Mouse (Mus musculus) c-Kit-positive CD71-positive TER-119-negative erythroid progenitor cells, embryonic 14.5 days (primary cell): ENCODE data around the gene Tbl1x.

Experiments
- DNase-seq: peaks from one replicate; pipeline ENCODE4 v3.0.0-alpha.2; 2013; ENCODE audit warnings: low read depth

The Tbl1x gene

DNA sequence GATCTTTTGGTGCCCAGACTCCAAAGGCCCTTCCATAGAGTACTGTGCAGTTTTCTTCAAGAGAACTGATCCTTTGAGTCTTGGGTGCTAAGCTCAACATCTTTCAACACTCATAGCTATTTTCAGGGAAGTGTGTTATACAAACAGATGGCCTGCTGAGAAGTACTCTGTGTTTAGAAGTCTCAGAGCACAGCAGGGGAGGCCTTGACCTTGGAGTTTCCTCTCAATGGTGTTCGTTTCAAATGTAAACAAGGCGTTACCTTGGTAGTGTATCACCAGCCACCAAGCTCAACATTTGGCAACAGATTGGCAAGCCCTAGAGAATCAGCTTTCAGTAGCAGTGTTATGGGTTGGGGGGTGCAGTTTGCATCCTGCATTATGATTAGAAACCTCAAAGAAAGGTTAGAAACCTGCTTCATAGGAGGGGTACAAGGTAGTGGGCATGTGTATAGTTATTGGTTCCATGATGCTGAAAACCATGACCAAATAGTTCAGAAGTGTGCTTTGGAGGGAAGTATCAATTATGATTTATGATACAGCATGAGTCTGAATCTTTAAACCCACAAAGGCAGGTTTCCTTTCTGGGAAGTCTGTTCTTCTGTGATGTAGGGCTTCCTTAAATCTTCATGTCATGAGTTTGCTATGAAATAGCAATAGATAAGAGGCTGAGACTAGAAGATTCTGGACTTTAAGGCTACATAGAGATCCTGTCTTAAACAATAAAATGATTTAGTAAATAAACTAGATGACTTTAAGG lies 98.3 kb downstream of the Tbl1x start:
- no peak for DNase-seq

DNA sequence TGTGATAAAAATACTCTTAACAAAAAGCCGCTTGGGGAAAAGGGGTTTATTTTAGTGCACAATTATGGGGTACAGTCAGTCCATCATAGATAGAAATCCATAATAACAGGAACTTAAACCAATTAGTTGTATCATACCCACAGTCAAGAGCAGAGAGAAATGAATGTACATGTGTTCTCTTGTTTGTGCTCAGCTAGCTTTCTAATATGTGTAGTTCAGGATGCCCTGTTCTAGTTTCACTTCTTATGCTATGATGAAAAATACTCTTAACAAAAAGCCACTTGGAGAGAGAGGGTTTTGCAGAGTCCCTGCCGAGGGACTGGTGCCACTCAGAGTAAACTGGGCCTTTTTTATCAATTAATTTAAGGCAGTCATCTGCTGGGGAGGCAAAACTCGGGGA lies 101.1 kb downstream of the Tbl1x start:
- no peak for DNase-seq

DNA sequence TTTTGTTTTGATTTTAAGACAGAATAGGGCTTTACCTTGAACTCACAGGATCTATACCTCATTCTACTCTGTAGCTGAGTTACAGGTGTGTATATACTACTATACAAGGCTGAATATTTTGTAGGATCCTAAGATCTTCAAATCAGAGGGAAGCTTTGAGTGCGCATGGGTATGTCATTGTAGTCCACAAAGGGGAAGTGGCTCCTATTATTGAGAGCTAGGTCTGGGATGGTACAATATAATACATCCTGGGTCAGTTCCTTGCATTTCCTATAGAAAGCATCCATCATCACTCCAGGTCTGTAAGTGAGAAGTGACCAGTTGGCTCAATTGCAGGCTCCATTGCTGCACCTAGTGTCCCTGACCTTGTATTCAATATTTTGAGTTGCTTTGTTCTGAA lies 102.2 kb downstream of the Tbl1x start:
- no peak for DNase-seq

DNA sequence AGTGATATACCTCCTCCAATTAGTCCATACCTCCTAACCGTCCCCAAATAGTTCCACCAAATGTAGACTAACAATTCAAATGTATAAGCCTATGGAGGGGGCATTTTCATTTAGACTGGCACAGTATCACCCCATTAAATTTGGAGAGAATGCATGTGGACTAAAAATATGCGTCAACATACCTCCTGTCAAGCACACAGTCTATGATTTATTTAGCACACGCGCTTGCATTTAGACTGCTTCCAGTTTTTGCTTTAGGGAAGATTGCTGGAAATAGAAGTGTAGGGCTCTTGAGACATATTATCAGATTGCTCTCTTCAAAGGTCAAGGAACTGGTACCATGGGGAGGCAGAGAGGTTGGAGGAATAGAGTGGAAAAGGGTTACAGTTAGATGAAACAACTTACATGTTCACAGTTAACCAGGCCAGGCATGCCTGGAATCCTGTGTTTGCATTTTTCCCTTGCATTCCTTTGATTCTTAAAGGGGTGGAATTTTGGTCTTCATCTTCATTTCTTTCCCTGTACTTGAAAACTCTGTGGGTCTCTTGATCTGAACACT lies 105.0 kb downstream of the Tbl1x start:
- DNase-seq = no peak

DNA sequence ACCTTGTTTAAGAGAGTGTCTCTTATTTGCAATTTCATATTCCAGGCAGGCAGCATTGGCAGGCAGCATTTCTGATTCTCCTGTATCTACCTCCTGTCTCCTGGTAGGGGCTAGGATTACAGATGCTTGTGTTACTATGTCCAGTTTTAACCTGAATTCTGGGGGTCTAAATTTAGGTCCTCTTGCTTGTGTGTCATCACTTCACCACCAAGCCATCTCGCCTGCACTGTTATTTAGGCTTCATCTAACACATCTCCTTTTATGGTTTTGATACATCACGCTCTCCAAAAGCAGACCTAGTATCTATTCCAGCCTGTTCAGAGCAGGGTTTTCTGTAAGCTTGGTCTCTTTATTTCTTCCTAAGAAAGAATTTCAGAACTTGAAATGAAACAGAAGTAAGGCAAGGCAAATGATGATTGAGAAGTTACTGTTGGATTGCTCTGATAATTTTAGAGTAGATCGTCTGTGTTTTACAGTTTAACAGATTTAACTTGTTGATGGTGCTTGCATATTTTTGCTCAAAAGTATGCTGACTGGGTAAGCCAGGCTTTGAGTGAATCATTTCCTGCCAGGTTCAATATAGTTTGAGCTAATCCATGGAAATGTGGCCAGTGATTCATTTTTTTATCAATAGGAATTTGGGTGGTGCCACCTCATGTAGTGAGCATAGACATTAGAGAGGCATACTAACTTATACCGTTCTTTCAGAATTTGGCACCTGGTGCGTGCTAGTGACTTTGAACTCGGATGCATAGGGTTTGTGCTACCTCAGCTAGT lies 106.7 kb downstream of the Tbl1x start:
- DNase-seq = no peak

DNA sequence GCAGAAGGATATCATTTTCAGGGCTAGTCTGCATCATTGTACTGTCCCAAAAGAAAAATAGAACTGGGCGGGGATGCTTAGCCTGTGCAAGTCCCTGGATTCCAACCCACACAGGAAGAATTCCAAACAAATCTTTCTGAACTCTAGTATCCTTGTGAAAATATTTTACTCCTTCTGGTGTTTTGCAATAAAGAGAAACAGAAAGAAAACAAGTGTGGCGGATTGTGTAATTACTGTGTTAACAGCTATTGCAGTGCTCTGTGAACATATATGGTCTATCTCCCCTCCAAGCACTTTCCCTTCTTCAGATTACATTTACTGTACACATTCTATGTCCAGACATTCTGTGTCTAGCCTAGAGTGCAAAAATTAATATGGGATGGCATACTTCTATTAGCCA lies 119.6 kb downstream of the Tbl1x start:
- DNase-seq = no peak

DNA sequence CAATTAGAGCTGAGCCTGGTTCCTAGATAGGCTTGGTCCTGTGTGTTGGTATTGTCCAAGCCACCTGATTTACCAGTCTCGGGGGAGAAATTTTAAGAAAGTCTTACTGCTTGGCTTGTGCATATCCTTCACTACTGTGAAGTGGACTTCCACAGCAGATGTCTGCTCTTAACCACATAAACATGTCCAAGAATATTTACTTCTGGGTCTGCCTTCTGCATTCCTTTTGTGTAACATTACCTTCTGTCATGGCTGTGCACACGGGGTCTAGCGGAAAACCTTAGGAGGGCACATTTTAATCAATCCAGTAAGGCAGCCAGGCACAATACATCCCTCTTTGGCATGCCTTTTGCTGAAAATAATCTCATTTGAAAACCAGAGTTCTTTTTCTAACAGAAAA lies 125.7 kb downstream of the Tbl1x start:
- DNase-seq = no peak

DNA sequence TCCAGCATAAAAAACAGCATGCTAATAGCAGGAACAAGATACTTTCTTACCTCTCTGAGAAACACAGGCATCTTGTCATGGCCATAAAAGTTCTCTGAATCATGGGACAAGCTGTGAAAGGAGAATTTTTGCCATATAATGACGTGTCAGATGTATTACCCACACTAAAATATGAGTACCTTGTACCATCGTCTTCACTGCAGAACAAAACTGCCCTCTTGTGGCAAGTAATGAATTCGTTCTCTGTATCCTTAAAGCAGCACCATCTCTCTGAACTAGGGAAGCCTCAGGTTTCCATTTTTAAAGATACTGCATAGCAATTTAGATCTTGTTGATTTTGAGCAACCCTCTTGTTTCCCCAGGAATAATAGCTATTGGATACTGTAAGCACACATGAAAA lies 127.3 kb downstream of the Tbl1x start:
- peak; percentile 21 for DNase-seq

DNA sequence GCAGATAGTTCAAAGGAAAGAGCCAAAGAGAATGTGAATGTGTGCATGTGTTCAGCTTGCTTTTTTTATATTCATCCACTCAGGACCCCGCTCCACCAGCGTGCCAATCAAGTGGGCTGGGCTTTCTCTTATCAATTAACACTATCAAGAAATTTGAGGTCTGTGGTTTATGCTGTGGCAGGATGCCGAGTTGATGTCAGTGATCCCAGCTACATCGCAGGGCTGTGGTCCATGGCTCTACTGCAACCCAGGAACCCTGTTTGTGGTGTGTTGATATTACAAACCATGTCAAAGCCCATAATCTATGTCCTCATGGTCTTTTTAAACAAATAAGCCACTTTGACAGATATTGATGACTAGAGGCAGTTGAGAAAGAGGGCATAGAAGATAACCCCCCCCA lies 129.5 kb downstream of the Tbl1x start:
- DNase-seq = no peak

DNA sequence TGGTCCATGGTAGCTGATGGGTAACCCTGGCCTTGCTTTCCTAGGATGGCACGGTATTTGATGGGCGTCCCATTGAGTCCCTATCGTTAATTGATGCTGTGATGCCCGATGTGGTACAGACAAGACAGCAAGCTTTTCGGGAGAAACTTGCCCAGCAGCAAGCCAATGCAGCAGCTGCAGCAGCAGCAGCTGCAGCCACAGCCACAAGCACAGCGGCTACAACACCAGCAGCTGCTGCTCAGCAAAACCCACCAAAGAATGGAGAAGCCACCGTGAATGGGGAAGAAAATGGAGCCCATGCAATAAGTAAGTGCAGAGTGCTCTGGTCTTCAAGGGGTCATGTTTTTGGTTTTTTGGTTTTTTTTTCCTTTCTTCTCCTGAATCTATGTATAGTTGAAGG lies 135.4 kb downstream of the Tbl1x start:
- DNase-seq = no peak

DNA sequence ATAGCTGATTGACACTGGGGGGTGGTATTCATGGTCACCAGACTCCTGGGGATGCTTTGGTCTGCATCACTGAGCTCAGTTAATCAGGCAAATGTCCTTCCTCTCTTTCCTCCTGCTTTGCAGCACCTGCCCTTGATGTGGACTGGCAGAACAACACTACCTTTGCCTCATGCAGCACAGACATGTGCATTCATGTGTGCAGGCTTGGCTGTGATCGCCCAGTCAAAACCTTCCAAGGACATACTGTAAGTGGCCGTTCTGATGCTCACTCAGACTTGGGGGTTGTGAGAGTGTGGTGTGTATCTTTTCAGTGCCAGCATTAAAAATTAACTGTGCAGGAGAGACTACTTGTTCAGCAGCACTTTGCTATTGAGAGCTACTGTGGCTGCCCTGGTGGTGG lies 139.4 kb downstream of the Tbl1x start:
- DNase-seq = no peak

DNA sequence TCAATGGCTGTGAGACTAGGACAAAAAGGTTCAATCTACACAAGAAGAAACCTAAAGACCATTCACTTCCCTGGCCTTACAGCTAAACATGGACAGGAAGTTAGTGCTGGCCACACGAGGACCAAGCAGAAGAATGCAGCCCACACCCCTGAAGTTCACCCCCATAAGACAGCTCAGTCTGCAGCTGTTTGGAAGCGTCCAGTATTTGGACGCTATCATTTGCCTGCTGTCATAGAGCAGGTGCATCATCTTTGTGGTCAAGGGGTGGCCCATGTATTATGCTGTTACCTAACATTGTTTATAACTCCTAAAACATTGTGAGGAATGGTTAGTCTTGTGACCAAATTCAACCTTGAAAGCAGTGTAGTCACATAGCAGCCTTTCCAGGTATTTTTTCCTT lies 151.2 kb downstream of the Tbl1x start:
- no peak for DNase-seq

DNA sequence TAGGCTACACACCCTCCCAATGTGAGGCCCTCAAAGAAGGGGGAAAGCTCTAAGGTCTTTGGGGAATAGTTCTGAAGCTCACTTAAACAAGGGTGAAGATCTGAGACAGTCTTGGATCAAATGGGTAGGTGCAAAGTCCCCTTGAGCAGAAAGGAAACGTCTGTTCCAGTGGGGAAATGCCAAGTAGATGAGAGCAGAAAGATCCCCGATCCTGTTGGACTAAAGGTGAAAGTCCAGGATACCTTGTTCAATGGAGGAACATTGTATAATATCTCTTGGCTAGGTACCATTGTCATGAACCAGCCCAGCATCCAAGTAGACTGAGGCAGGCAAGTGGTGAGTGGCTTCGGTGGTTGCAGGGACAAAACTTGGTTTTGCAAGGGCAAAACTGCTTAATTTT lies 152.5 kb downstream of the Tbl1x start:
- no peak for DNase-seq

DNA sequence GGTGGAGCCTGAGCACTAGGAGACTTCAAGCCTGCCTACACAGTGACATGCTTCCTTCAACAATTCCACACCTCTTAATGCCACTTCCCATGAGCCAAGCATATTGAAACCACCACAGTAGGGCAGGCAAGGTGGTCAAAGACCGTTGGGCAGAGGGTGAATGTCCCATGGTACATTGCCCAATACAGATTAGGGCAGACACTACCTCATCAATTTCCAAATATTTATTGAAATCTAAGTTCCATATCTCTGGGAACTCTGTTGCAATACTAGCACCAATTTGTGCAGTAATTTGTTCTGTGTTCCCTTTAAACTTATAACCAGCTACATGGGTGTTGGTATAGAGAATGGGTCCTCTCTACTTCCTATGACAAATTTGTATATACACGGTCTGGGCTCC lies 154.2 kb downstream of the Tbl1x start:
- no peak for DNase-seq

DNA sequence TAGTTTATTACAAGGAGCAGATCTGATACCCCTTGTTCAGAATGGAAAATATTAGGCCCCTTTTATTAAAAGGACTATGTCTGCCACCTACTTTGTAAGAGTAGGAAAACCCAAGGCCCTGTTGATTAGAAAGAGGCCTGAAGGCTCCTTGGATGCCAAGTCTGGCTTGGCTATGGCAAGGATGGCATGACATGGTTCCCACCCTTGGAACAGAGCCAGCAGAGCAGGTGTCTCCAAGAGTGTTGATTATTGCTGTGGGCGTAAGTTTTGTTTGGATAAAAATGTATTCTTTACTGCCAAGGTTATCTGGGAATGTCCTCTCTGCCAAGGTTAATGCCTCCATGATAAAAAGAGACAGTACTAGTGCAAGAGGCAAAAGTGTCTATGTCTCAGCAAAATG lies 156.1 kb downstream of the Tbl1x start:
- no peak for DNase-seq

DNA sequence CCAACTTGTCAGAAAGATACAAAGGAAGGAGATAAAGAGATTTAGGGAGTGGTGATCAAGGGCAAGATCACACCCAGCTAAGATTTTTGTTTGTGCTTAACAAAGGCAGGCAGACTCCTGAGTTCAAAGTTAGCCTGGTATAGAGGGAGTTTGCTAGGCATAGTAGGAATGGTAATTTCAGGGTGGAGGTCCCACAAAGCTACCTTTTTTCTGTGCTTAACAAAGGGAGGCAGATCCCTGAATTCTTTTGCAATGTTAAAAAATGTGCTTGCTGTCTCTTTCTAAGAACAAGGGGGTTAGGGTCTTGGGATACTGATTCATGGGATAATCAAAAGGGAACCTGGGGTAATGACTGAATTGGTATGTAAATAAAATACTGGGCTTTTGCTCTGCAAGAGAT lies 156.6 kb downstream of the Tbl1x start:
- no peak for DNase-seq

DNA sequence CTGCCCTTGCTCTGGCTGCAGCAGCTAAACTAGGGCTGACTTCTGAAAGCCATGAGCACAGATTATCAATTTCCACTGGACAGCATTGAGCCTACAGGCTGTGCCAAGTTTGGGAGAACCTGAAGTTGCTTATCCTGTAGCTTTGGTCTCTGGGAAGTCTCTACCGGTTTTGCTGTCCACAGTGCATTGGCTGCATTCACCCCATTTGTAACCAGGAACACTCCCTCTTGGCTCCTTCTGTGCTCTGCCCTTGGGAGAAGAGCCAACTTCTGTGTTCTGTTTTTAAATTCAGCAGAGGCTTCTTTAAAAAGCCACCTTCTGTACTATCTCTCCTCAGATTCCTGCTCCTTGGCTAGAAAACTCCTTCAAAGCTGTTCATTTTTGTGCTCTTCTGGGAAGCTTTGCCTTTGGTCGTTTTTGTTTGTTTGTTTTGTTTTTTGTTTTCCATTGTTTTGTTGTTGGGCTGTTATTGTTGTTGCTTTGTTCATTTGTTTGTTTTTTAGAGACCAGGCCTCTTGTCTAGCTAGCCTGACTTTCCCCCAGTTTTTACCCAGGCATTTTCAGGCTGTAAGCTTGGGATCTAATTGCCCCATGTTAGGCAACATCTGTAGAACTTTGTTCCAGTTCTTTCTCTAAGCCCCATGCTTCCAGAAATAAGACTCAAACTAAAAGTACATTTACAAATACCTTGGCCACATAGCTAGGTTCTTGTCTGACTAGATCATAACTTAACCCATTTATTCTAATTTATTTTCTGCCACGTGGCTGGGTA lies 159.2 kb downstream of the Tbl1x start:
- no peak for DNase-seq
